Mouse (Mus musculus) left cerebral cortex, adult 9 months (tissue): Measurements from ENCODE around the gene Prdm2.

Experiments used
- DNase-seq, 2 experiments: peaks; one replicate each; pipeline ENCODE4 v3.0.0; 2022; ENCODE audit warnings: low spot score in 2 of 2

The Prdm2 gene

DNA sequence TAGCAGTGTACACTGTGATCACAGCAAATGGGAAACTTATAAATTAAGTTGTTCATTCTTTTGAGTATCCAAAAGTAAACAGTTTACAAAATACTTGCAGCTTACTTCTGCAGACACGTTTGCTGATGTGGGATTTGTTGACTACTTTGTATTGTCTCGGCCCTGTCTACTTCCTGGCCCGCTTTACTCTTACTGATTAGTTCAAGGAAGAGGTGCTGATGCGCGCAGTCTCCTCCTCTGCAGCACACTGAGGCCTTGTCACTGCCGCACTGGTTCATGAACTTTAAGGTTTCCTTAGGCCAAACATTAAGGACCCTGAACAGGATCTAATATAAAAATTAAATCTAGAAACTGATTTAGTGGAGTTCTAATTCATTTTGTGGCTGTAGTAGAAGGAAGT, 58.2 kb downstream of the Prdm2 start:
- no peak for DNase-seq

DNA sequence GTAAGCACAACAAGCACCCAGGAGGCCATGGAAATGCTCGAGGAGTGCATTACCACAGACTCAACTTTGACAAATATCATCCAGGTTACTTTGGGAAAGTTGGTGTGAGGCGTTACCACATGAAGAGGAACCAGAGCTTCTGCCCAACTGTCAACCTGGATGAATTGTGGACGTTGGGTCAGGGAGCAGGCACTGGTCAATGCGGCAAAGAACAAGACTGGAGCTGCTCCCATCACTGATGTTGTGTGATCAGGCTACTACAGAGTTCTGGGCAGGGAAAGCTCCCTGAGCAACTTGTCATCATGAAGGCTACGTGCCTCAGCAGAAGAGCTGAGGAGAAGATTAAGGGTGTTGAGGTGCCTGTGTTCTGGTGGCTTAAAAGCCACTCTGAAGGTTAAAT, 60.2 kb downstream of the Prdm2 start:
- no peak for DNase-seq

GRCm38 (mm10) chr4:143151267-143151666, 61.5 kb downstream of the Prdm2 start:
- DNase-seq: no peak

DNA sequence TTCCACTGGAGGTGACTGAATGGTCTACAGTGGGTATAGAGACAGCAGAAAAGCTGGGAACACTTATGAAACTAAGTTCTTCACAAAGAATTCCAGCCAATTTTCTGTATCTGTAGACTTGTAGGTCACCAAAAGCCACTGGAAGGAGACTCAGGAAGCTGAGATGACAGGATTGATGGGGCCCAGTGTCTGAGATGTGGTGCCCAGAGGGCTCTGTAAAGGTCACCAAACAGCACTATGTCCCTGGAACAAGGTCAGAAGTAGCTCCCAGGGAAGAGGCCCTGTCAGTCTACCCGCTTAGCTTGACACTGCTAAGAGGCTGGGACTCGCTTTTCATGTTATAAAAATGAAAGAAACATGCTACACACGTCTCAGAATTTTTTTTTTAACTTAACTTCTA, 65.1 kb downstream of the Prdm2 start:
- DNase-seq: no peak

GRCm38 (mm10) chr4:143143615-143144014, 69.2 kb downstream of the Prdm2 start:
- no peak for DNase-seq

- no peak for DNase-seq
Measured at GRCm38 (mm10) chr4:143141645-143142259, 71.0 kb downstream of the Prdm2 start.

GRCm38 (mm10) chr4:143140940-143141339, 71.9 kb downstream of the Prdm2 start:
- DNase-seq: no peak

DNA sequence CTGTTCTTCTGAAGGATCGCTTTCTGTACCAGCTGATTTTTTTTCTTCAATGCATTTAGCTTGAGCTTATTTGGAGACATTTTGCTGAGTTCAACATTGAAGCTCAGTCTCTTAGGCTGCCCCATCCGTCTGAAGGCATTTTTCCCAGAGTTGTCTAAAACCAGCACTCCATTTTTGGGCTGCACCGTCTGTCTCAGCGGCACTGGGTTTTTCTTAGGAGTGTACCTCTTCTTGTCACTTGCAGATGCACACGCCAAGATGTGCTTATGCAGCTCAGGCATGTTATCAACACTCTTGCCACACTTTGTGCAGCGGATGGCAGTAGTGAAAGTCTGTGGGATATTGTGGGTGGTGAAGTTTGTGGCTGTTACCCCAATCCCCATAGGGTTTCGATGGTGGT, 80.4 kb downstream of the Prdm2 start:
- DNase-seq: peak in 1 of 2 experiments; percentile 64

DNA sequence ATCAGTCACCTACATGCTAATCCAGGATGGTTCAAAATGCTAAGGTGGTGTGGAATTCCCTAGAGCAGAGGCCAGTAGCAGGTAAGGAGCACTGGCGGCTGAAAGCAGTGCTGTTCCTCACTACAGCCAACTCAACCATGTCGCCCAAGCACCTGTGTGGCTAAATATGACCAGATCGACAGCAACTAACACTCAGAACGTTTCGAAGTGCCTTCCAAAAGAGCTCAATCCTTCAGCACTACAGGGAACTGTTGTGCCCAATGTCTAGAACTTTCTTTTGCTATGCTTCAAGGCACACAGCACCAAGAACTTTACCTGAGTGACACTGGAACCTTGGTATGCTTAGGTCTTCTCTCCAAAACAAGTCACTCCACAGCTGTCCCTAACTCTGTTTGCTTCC, 82.4 kb downstream of the Prdm2 start:
- no peak for DNase-seq

GRCm38 (mm10) chr4:143129261-143129760, 83.5 kb downstream of the Prdm2 start:
- no peak for DNase-seq

GRCm38 (mm10) chr4:143127171-143127570, 85.6 kb downstream of the Prdm2 start:
- DNase-seq: no peak

- peak; percentile 36 to 63 for DNase-seq
Measured at GRCm38 (mm10) chr4:143126476-143126875, 86.3 kb downstream of the Prdm2 start.

DNA sequence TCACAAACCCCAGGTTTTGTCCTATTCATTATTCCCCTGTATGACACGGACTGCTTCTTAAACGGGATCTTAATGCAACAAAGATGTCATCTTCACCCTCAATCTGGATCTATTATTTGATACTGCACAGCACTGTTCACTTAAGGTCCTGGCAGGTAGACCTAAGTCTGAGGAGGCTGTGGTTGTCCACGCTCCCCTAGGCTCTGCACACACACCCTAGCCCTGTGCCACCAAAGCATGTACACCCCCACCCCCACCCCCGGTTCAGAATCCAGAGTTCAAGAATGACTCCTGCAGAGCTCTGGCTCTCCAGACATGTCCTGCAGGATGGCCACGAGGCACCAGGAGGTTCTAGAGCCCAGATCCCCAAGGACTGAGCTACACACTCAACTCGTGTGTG, 87.5 kb downstream of the Prdm2 start:
- DNase-seq: no peak

DNA sequence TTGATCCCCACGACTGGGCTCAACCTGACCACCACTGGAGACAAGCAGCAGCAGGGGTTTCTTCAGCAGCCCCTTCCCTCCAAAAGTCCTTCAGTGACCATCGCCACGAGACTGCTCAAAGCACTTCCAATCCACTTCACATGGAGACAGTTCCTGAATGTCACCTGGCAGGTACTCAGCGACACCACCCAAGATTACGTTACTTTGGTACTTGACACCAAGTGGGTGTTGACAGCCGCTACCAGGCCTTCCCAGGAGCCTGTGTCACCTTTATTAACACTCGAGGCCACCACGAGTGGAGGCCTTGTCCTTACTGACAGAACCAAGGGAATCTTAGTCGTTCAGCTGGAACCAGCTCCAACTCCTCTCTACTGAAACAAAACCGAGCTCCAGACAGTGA, 89.8 kb downstream of the Prdm2 start:
- DNase-seq: no peak

GRCm38 (mm10) chr4:143121174-143121573, 91.6 kb downstream of the Prdm2 start:
- no peak for DNase-seq

GRCm38 (mm10) chr4:143120008-143120407, 92.8 kb downstream of the Prdm2 start:
- DNase-seq: no peak

DNA sequence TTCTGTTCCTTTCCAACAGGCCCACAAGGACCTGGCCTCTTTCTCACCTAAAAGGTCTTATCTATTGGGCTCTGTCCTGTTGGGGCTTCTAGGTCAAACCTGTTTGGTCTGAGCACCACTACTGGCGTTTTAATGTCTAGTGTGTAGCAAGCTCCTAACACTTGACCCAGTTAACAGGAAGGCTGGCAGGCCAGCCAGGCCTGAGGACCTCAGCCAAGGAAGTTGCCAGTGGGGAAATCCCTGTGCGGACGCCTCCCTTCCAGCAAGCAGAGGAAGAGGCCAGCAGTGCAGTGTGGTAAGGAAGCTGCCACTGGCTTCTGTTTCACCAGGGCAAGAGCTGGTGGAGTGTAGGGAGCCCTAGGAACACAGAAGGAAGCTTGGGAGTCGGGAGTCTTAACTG, 94.0 kb downstream of the Prdm2 start:
- no peak for DNase-seq

GRCm38 (mm10) chr4:143115851-143116250, 96.9 kb downstream of the Prdm2 start:
- no peak for DNase-seq

DNA sequence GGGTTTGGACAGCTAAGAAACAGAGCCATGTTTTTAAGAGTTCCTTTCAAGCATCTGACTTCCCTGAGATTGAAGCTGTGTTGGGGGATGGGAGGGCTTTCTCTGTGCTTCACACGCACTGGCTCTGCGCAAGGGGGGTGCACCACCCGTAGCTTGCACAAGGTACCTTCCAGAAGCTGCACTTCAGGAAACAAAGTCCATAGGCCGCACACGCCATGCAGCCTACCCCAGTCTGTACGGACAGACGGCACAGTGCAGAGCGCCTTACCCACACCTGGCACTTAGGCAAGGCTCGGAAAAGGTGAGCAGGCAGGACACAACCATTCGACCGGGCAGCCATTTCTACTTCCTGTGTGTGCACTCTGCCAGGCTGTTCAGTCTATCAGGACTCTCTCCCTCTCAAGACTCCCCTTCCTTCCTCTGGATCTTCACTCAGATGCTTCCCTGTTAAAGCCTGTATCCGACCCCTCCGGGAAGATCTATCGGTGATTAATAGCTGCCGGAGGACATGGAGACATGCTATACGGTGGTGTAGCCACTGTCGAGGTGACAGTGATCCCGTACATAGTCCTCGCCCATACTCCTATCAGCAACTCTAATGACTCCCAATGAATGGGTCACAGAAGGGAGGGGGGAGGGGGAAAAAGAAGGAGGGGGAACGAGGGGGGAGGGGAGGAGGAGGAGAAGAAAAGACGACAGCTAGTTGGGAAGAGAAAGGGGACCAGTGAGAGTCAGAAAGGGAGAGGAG, 98.4 kb downstream of the Prdm2 start:
- no peak for DNase-seq

DNA sequence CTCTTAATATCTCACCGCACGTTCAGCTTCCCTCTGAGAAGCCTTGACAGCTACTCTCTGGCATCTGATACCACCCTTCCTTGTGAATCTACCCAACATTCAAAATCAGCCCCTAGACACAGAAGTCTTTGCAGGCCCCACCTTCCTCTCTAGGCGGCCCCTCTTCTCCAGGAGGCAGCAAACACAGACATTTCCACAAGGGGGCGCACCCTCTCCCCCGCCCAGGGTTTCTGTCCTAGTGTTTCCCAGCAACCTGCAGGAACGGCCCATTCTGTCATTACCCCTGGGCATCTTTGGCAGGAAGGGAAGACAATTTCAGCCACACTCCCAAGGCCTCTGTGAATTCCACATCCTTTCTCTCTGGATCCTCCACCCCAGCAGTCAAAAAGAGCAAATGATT, 99.8 kb downstream of the Prdm2 start:
- DNase-seq: peak in 1 of 2 experiments; percentile 64

GRCm38 (mm10) chr4:143112439-143112838, 100.4 kb downstream of the Prdm2 start:
- no peak for DNase-seq

GRCm38 (mm10) chr4:143111872-143112271, 100.9 kb downstream of the Prdm2 start:
- no peak for DNase-seq

DNA sequence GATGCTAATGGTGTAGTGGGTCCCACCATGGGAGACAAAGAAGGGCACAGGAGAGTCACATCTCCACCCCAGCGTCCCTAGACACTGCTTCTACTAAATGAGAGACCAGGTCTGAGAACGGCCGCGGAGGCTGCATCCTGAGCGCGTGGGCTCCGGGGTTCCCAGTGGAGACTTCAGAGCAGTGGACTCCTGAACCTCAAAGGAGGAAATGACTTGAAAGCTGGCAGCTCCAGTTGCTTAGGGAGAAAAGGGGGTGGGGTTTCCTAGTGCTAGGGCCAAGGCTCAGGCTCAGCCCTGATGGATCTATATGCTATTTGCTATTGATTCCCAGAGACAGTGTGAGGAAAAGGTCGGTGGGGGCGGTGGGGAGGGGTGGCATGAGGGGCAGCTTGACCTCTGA, 104.2 kb downstream of the Prdm2 start:
- no peak for DNase-seq
